Mouse (Mus musculus): Measurements from ENCODE around the gene H3f3a. TPM values are rescaled to one million over a fixed set of nuclear protein-coding genes. Genes with fewer than 3 reads are reported as not detected.
A peak's percentile ranks its signal among the peaks of the same experiment; 100 is the strongest.

Gene H3f3a
- polyA plus RNA-seq, 1 experiment from 2014 or later, result 2,589 TPM

DNA sequence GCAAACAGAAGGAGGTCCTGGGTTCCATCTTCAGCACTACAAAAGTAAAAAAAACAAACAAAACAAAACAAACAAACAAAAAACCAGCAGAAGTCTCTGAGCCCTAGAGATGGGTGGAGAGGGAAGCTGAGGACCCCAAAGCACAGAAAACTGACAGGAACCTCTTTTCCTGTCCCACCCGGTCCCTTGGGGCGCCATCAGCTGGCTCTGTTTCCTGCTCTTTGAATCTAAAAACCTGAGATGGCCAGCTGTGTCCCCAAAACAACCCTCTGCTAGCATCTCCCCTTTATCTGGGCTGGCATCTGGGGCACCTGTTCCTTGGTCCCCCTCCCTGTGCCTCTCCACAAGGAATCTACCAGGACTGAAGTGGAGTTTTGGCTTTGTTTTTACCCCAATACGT is 11.0 kb upstream of the H3f3a start:
- Histone ChIP-seq H3K9ac (replicated peaks; ENCODE audit: low read length) (no peak overlapping the region), H3K36me3 (ENCODE audit: insufficient read depth, low read length) (no peaks in the 10 kb centered on the region), H3K4me2 (replicated peaks; ENCODE audit: low read depth, low read length) (no peak overlapping the region), H3K4me1 (ENCODE audit: insufficient read depth, low read length) (no peaks in the 10 kb centered on the region), H3K9me3 (ENCODE audit: low read length) (no peaks in the 10 kb centered on the region), H3K4me3 (ENCODE audit: low read length) (no peak overlapping the region), H3K27me3 (ENCODE audit: insufficient read depth, low read length) (no peaks in the 10 kb centered on the region), H3K27ac (ENCODE audit: low read length) (no peak overlapping the region)
- no peak for ATAC-seq (ENCODE audit: low FRiP score, low TSS enrichment)
- WGBS, result 72% methylated on average over 3 of the region's 3 CpGs

DNA sequence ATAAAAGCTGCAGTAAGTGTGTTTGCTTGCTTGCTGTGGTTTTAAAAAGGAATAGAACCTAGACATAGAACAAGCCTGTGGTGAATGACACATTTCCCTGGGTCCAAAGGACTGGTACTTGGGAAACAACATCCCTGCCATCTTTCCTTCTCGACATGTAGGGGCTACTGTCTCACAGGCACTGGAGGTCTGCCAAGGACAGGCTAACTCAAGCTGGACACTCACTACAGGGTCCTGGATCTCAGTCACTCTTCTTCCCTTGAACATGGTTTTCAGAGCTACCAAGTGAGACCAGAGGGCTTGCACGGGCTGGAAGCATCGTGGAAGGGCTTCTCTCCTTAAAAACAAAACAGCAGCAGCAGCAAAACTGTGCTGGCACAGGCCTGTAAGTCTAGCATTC is 10.0 kb upstream of the H3f3a start:
- no peak overlapping the region for H3K4me3 ChIP-seq (ENCODE audit: low read length)
- no peaks in the 10 kb centered on the region for H3K27me3 ChIP-seq (ENCODE audit: insufficient read depth, low read length)
- H3K9me3 ChIP-seq (ENCODE audit: low read length), result no peaks in the 10 kb centered on the region
- 81% methylated on average over 3 of the region's 3 CpGs for WGBS
- ATAC-seq (ENCODE audit: low FRiP score, low TSS enrichment), result no peak
- H3K27ac ChIP-seq (ENCODE audit: low read length), result no peak overlapping the region
- H3K4me2 ChIP-seq (replicated peaks; ENCODE audit: low read depth, low read length), result no peak overlapping the region
- H3K4me1 ChIP-seq (ENCODE audit: insufficient read depth, low read length), result no peaks in the 10 kb centered on the region
- H3K9ac ChIP-seq (replicated peaks; ENCODE audit: low read length), result no peak overlapping the region
- no peaks in the 10 kb centered on the region for H3K36me3 ChIP-seq (ENCODE audit: insufficient read depth, low read length)

DNA sequence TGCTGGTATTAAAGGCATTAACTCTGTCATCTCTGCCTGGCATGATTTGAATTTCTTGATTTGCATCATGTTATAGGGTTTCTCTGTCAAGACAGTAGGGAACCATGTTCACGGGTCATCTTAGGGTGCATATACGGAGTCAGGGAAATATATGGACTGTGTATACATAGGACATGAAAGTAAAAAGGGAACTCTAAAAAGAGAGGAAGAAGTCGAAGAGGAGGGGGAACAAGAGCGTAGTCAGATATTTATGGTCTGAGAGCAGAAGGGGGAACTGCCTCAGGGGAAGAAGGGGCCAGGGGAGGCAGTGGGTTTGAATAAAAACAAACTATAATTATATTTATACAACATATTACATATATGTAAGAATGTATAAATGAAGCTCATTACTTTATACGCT is 8.5 kb upstream of the H3f3a start:
- Histone ChIP-seq H3K27ac (ENCODE audit: low read length) (no peak overlapping the region), H3K9ac (replicated peaks; ENCODE audit: low read length) (no peak overlapping the region), H3K4me3 (ENCODE audit: low read length) (no peak overlapping the region), H3K9me3 (ENCODE audit: low read length) (no peaks in the 10 kb centered on the region), H3K27me3 (ENCODE audit: insufficient read depth, low read length) (no peaks in the 10 kb centered on the region), H3K4me1 (ENCODE audit: insufficient read depth, low read length) (no peaks in the 10 kb centered on the region), H3K36me3 (ENCODE audit: insufficient read depth, low read length) (no peaks in the 10 kb centered on the region), H3K4me2 (replicated peaks; ENCODE audit: low read depth, low read length) (no peak overlapping the region)
- ATAC-seq (ENCODE audit: low FRiP score, low TSS enrichment), result no peak
- WGBS, result 79% methylated on average over 5 of the region's 5 CpGs

DNA sequence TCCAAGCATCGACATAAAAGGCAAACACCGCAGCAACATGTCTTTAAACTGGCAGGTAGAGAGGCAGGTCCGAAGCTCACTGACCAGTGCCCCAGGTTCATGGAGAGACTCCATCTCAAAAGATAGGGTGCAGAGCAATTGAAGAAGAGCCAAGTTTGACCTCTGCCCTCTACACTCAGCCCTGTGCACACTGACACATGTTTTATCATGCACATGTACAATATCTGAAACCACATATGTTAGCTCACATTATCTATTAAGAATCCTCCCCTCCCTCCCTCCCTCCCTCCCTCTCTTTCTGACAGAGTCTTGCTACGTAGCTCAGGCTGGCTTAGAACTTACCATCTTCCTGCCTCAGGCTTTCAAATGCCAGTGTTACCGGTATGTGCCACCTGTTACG is 7.4 kb upstream of the H3f3a start:
- 89% methylated on average over 6 of the region's 6 CpGs for WGBS
- no peaks in the 10 kb centered on the region for H3K4me1 ChIP-seq (ENCODE audit: insufficient read depth, low read length)
- no peaks in the 10 kb centered on the region for H3K36me3 ChIP-seq (ENCODE audit: insufficient read depth, low read length)
- H3K27ac ChIP-seq (ENCODE audit: low read length), result no peak overlapping the region
- no peak overlapping the region for H3K4me2 ChIP-seq (replicated peaks; ENCODE audit: low read depth, low read length)
- no peak overlapping the region for H3K9ac ChIP-seq (replicated peaks; ENCODE audit: low read length)
- no peaks in the 10 kb centered on the region for H3K9me3 ChIP-seq (ENCODE audit: low read length)
- H3K4me3 ChIP-seq (ENCODE audit: low read length), result no peak overlapping the region
- no peaks in the 10 kb centered on the region for H3K27me3 ChIP-seq (ENCODE audit: insufficient read depth, low read length)
- no peak for ATAC-seq (ENCODE audit: low FRiP score, low TSS enrichment)

DNA sequence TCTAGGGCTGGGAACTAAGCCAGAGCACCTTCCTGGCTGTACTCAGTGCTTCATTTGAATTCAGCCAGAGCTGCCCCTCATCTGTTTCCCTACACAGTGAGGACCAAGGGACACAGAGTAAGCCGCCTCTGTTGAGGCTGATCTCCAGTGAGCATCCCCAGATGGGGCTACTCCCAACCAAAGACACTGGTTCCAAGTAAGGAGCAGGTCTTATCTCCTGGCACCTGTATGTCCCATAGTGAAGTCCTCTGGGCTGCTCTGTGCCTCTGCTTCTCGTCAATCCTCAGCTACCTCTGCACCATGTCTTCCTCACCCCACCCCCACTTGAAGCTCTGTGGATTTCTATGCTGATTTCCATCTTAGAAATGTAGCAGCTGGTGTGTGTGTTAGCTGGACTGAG is 4.3 kb upstream of the H3f3a start:
- no peaks in the 10 kb centered on the region for H3K27me3 ChIP-seq (ENCODE audit: insufficient read depth, low read length)
- no peak overlapping the region for H3K9ac ChIP-seq (replicated peaks; ENCODE audit: low read length)
- no peak overlapping the region for H3K4me3 ChIP-seq (ENCODE audit: low read length)
- no peaks in the 10 kb centered on the region for H3K9me3 ChIP-seq (ENCODE audit: low read length)
- no peak overlapping the region for H3K27ac ChIP-seq (ENCODE audit: low read length)
- ATAC-seq (ENCODE audit: low FRiP score, low TSS enrichment), result no peak
- peaks cover 7% of the 10 kb centered on the region for H3K4me1 ChIP-seq (ENCODE audit: insufficient read depth, low read length)
- WGBS, result 81% methylated on average over 2 of the region's 2 CpGs
- H3K36me3 ChIP-seq (ENCODE audit: insufficient read depth, low read length), result no peaks in the 10 kb centered on the region
- no peak overlapping the region for H3K4me2 ChIP-seq (replicated peaks; ENCODE audit: low read depth, low read length)

DNA sequence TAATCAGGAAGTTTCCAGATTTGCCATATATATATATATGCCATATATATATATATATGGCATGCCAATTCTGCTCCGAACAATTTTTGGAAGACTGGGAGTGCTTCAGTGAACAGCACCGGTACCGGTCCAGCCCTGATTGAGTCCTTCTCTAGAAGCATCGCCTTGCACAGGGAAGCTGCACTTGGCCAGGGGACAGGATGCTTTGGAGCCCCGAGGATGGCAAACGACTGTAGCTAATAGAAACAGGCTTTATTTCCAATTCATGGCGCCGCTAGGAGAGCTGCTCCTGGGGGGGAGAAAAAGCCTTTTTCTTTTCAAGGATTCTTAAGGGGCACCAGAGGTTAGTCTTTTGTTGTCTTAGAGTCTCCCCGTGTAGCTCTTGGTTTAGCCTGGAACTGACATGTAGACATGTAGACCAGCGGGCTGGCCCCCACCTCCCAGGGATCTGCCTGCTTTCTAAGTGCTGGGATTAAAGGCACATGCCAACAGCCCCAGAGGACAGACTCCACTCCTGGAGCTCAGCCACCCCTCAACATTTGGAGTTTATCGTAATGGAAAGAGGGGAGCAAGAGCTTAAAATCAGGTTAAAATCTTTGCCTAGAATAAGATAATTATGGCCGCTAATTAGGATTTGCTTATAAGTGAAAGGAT is 1.8 kb upstream of the H3f3a start:
- peaks cover 3% of the 10 kb centered on the region; the same call in 1 of the 2 replicates for H3K36me3 ChIP-seq (ENCODE audit: insufficient read depth, low read length)
- no peak for ATAC-seq (ENCODE audit: low FRiP score, low TSS enrichment)
- no peak overlapping the region for H3K9ac ChIP-seq (replicated peaks; ENCODE audit: low read length)
- no peaks in the 10 kb centered on the region for H3K9me3 ChIP-seq (ENCODE audit: low read length)
- no peak overlapping the region for H3K4me2 ChIP-seq (replicated peaks; ENCODE audit: low read depth, low read length)
- no peaks in the 10 kb centered on the region for H3K27me3 ChIP-seq (ENCODE audit: insufficient read depth, low read length)
- H3K4me1 ChIP-seq (ENCODE audit: insufficient read depth, low read length), result peaks cover 14% of the 10 kb centered on the region
- 72% methylated on average over 12 of the region's 12 CpGs for whole genome bisulfite sequencing
- no peak overlapping the region for H3K27ac ChIP-seq (ENCODE audit: low read length)
- H3K4me3 ChIP-seq (ENCODE audit: low read length), result no peak overlapping the region

DNA sequence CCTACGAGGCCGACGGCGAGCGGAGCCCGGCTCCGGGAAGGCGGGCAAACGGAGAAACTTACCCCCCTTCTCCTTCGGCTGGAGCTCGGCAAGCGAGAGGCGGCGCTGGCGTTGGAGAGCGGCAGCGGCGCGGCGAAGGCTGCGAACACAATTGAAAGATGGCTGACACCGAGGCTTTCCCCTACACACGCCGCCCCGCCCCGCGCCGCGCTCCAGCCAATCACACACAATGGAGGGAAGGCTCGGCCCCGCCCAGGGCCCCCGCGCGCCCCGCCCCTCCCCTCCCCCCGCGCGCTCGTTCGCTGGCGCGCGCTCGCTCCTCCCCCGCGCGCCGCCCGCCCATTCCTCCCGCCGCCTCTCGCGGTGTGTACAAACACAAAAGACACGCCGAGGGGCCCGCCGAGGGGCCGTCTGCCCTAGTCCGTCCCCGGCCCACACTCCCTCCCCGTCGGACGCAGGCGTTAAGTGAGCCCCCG is 296 bp downstream of the H3f3a start:
- peak overlapping the region; percentile 99 for H3K27ac ChIP-seq (ENCODE audit: low read length)
- H3K36me3 ChIP-seq (ENCODE audit: insufficient read depth, low read length), result peaks cover 20% of the 10 kb centered on the region
- ATAC-seq (ENCODE audit: low FRiP score, low TSS enrichment), result peak; percentile 96
- WGBS, result under 1% methylated on average over 45 of the region's 65 CpGs
- peak overlapping the region; percentile 98 for H3K9ac ChIP-seq (replicated peaks; ENCODE audit: low read length)
- peak overlapping the region; percentile 63 for H3K4me2 ChIP-seq (replicated peaks; ENCODE audit: low read depth, low read length)
- H3K9me3 ChIP-seq (ENCODE audit: low read length), result no peaks in the 10 kb centered on the region
- peaks cover 25% of the 10 kb centered on the region for H3K4me1 ChIP-seq (ENCODE audit: insufficient read depth, low read length)
- H3K4me3 ChIP-seq (ENCODE audit: low read length), result peak overlapping the region; percentile 95
- H3K27me3 ChIP-seq (ENCODE audit: insufficient read depth, low read length), result no peaks in the 10 kb centered on the region

DNA sequence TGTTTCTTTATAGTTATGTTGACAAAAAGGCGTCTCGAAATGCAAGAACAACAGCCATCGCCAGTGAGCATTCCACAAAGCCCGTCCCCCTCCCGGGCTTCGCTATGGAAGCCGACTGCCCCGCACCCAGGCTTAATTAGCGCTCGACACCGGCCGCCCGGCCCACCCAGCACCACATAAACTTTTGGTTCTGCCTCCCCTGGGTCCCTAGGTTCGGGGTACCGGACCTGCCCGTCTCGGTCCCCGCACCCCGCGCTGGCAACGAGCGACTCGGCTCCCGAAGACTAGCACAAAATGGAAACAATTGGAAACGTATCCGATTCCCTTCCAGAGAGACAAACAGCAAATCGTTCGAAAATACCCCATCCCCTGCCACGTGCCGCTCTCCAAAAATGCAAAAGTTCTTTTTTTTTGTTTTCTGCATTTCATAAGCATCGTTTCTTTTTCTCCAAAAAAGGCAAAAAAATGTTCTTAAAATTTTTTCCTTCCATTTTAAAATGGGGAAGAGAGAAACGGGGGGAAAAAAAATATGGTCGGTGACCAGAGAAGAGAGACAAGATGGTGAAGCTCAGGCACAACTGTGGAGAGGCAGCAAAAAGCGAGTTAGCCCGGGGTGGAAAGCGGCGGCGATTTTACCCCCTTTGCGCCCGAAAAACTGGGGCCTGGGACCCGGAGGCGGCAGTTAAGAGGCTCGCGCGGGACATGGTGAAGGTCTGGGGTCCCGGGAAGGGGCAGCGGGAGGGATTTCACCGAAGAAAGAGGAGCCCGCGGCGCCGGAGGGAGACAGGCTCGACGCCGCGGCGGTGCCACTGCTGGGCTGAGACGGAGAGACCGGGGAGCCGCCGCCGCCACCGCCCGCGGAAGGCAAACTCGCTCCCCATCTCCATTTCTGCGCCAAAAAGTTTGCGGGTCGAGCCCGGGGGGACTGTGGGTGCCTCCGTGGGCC is 1.0 kb downstream of the H3f3a start:
- Histone ChIP-seq H3K36me3 (ENCODE audit: insufficient read depth, low read length) (peaks cover 25% of the 10 kb centered on the region), H3K4me1 (ENCODE audit: insufficient read depth, low read length) (peaks cover 25% of the 10 kb centered on the region), H3K9me3 (ENCODE audit: low read length) (no peaks in the 10 kb centered on the region), H3K4me2 (replicated peaks; ENCODE audit: low read depth, low read length) (peak overlapping the region; percentile 57), H3K9ac (replicated peaks; ENCODE audit: low read length) (peak overlapping the region; percentile 98), H3K27ac (ENCODE audit: low read length) (peak overlapping the region; percentile 99), H3K4me3 (ENCODE audit: low read length) (peak overlapping the region; percentile 95), H3K27me3 (ENCODE audit: insufficient read depth, low read length) (no peaks in the 10 kb centered on the region)
- peak; percentile 20 for ATAC-seq (ENCODE audit: low FRiP score, low TSS enrichment)
- under 1% methylated on average over 71 of the region's 71 CpGs for WGBS

DNA sequence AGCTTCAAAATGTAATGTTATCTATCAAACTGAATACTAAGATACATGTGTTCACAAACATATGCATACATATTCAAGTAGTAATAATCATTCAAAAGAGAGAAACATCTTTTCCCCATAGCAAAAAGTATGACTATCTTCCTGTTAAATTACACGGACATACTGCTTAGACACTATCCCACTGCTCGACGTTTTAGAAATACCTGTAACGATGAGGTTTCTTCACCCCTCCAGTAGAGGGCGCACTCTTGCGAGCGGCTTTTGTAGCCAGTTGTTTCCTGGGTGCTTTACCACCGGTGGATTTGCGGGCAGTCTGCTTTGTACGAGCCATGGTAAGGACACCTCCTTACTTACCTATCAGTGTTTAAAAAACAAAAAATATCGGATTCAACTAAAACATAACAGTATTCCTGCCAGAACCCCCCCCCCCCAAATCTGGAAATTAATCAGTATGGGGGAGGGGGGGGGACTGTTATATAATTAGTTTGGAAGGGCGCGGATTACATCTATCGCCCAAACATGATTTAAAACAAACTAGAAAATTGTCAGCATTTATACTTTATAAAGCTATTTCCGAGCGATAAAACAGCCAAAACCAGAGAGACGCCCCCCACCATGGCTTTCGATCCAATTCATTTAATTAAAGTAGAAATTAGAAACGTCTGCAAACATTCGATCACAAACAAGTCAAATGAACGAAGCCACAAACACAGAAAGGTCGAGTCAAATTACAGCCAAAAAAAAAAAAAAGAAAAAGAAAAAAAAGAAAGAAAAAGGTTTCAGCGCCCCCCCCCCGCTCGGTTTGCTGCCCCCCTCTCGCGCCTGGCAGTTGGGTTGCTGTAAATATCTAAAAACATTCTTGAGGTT is 1.9 kb downstream of the H3f3a start:
- Histone ChIP-seq H3K9ac (replicated peaks; ENCODE audit: low read length) (peak overlapping the region; percentile 98), H3K9me3 (ENCODE audit: low read length) (no peaks in the 10 kb centered on the region), H3K27me3 (ENCODE audit: insufficient read depth, low read length) (no peaks in the 10 kb centered on the region), H3K36me3 (ENCODE audit: insufficient read depth, low read length) (peaks cover 33% of the 10 kb centered on the region), H3K27ac (ENCODE audit: low read length) (peak overlapping the region; percentile 99), H3K4me3 (ENCODE audit: low read length) (peak overlapping the region; percentile 95), H3K4me1 (ENCODE audit: insufficient read depth, low read length) (peaks cover 25% of the 10 kb centered on the region), H3K4me2 (replicated peaks; ENCODE audit: low read depth, low read length) (peak overlapping the region; percentile 57)
- ATAC-seq (ENCODE audit: low FRiP score, low TSS enrichment), result no peak
- 2% methylated on average over 27 of the region's 27 CpGs for WGBS
